Mouse (Mus musculus) inflammation-experienced regulatory T-cells, adult 6 months (primary cell): ENCODE measurements around the gene Cdc37. TPM values are rescaled to one million over a fixed set of nuclear protein-coding genes. Genes with fewer than 3 reads are reported as not detected.
A peak's percentile ranks its signal among the peaks of the same experiment; 100 is the strongest.
"Not testable (repeated sequence)": the region's sequence is repeated elsewhere in the genome, so short reads cannot be mapped to it uniquely, and the experiment has no call there.

Experiments
- ATAC-seq: one replicate; pipeline ENCODE4 v1.8.0; 2017
- polyA plus RNA-seq, 3 experiments: library from polyadenylated mRNA; unstranded; fragments of 100-300 nt; shearing (Covaris generic); gene quantifications; one replicate each; pipeline ENCODE4 v1.2.1; 2017

The Cdc37 gene
- polyA plus RNA-seq, result 10 to 100 TPM; 84.2 to 97.0 (median 95.3) TPM

GRCm38 (mm10) chr9:21149654-21150419 lies at the start of gene Cdc37:
Gene Cdc37, minus strand, starts transcription at chr9:21149982.
- ATAC-seq, result peak; percentile 77

- ATAC-seq, result no peak
Observed at GRCm38 (mm10) chr9:21198960-21199359, 49.2 kb upstream of the Cdc37 start.

GRCm38 (mm10) chr9:21197981-21198380 lies 48.2 kb upstream of the Cdc37 start:
- ATAC-seq, result no peak

GRCm38 (mm10) chr9:21196521-21197433 lies 47.0 kb upstream of the Cdc37 start:
- ATAC-seq, result no peak

- ATAC-seq, result not testable (repeated sequence)
Observed at GRCm38 (mm10) chr9:21195736-21196505, 46.1 kb upstream of the Cdc37 start.

- ATAC-seq, result no peak
Observed at GRCm38 (mm10) chr9:21194787-21195493, 45.2 kb upstream of the Cdc37 start.

GRCm38 (mm10) chr9:21193786-21194185 lies 44.0 kb upstream of the Cdc37 start:
- no peak for ATAC-seq

GRCm38 (mm10) chr9:21190670-21191069 lies 40.9 kb upstream of the Cdc37 start:
- no peak for ATAC-seq

GRCm38 (mm10) chr9:21189905-21190304 lies 40.1 kb upstream of the Cdc37 start:
- no peak for ATAC-seq

- ATAC-seq, result no peak
Observed at GRCm38 (mm10) chr9:21185436-21185835, 35.7 kb upstream of the Cdc37 start.

GRCm38 (mm10) chr9:21184733-21185132 lies 35.0 kb upstream of the Cdc37 start:
- no peak for ATAC-seq

- peak; percentile 56 for ATAC-seq
Observed at GRCm38 (mm10) chr9:21183905-21184413, 34.2 kb upstream of the Cdc37 start.

- no peak for ATAC-seq
Observed at GRCm38 (mm10) chr9:21183421-21183820, 33.6 kb upstream of the Cdc37 start.

- no peak for ATAC-seq
Observed at GRCm38 (mm10) chr9:21181421-21182220, 31.8 kb upstream of the Cdc37 start.

- no peak for ATAC-seq
Observed at GRCm38 (mm10) chr9:21180841-21181240, 31.1 kb upstream of the Cdc37 start.

GRCm38 (mm10) chr9:21180402-21180801 lies 30.6 kb upstream of the Cdc37 start:
- no peak for ATAC-seq

- ATAC-seq, result peak; percentile 38
Observed at GRCm38 (mm10) chr9:21172364-21172763, 22.6 kb upstream of the Cdc37 start.

GRCm38 (mm10) chr9:21169157-21169556 lies 19.4 kb upstream of the Cdc37 start:
- ATAC-seq, result no peak

GRCm38 (mm10) chr9:21168161-21169123 lies 18.7 kb upstream of the Cdc37 start:
- peak; percentile 39 for ATAC-seq
